Mouse (Mus musculus) embryonic fibroblast, embryonic 13.5 days (primary cell): ENCODE results near the gene Tenm4.

Experiments used
- CTCF ChIP-seq: IDR thresholded peaks from 2 replicates; pipeline ENCODE4 v1.5.1; 2011; ENCODE audit warnings: mild to moderate bottlenecking, control low read depth, low read length, moderate library complexity, borderline replicate concordance; ENCODE audit not compliant: insufficient read depth
- POLR2A ChIP-seq: IDR thresholded peaks from 2 replicates; pipeline ENCODE4 v1.6.1; 2011; ENCODE audit warnings: low read depth, mild to moderate bottlenecking, control low read depth, low read length, moderate library complexity

GRCm38 (mm10) chr7:96826101-96826500, 655.1 kb downstream of the Tenm4 start:
- TF ChIP-seq POLR2A (no peak), CTCF (no peak)
